Mouse (Mus musculus): ENCODE data around the gene A930033H14Rik.
A peak's percentile ranks its signal among the peaks of the same experiment; 100 is the strongest.

A930033H14Rik gene

GRCm38 (mm10) chr10:69212542-69213440, at the start of gene A930033H14Rik:
TSS of gene A930033H14Rik (minus strand) at chr10:69213098.
- DNase-seq = peak; percentile 89

- DNase-seq = peak; percentile 65
These were observed 47.0 kb upstream of the A930033H14Rik start for GRCm38 (mm10) chr10:69259929-69260328.

DNA sequence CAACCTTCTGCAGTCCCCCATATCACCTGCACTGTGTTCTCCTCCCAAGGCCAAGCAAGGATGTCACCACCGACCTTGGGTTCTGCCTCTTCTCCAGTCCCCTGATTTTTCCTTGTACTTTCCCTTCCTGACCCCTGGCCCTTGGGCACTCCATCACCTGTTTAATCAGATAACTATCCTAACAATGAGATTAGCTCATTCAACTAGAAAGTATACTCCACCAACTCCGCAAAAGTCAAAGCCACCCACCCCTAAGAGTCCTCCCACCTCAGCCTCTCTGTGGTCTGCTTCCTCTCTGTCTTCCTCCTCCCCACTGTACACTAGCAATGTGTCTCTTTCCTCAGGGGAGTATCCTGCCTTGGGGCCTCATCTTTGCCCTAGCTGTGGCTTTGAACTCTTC, 46.3 kb upstream of the A930033H14Rik start:
- DNase-seq = no peak

- DNase-seq = peak; percentile 84
These were observed 45.7 kb upstream of the A930033H14Rik start for GRCm38 (mm10) chr10:69258588-69258987.

DNA sequence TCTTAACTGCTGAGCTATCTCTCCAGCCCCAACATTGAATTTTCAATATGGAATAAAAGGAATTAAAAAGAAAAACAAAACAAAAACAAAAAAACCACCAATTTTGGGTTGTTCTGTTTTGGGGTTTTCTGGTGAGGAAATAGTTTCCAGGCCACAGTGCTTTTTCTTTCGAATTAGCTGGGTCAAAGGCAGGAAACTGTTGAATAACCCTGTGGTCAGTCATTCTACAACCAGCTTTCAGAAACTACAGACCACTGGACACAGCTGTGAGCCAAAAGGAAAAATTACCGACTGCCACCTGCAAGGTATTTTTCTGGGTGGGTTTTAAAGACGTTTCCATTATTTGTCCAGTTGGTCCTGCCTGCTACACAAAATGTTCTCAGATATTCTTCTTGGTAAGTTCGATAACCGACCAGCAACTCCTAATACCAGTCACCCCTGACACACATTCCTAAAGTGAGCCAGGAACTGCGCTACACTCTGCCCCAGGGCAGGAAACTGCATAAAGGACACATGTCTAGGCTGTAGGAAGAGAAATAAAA, 44.8 kb upstream of the A930033H14Rik start:
- DNase-seq = no peak

DNA sequence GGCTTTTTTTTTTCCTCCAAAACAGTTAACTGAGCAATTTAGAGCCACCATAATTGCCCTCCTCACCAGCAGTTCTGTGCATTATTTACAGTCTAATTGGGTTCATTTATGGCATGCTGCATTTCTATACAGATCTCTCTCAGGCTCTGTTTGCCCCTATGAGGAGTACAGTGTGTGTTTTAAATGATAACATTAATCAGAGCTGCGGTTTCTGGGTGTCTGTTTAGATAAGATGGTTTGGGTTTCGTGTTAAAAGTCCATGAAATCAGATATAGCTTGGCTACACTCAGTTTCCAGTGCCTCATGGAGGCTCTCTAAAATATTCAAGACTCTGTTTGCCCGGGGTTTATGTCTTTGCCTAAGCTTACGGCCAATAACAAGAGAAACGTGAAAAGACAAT, 42.7 kb upstream of the A930033H14Rik start:
- no peak for DNase-seq

GRCm38 (mm10) chr10:69254390-69254847, 41.5 kb upstream of the A930033H14Rik start:
- DNase-seq = peak; percentile 93

GRCm38 (mm10) chr10:69253686-69254080, 40.8 kb upstream of the A930033H14Rik start:
- no peak for DNase-seq

DNA sequence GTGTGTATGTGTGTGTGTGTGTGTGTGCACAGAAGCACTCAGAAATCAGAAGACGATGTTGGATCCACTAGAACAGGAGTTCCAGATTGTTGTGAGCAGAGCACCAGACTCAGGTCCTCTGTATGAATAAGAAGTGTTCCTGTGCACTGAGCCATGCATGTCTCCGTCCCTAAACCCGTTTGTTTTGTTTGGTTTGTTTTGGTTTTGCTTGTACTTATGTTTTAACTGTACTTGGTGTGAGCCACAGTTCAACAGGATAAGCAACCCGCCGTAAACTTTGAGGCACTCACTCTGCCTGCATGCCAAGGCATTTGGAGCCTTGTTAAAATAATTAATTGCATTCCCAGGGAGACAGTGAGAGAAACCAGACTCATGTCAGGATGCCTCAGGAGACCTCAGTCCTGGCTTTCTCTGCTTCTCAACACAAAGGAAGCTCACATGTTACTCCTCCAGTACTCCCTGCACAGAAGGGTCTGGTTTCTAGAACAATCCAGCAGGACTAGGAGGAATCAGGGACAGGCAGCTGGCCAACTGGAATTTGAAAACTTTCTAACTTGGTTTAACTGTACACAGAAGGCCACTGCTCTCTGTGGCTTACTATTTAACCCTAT, 40.3 kb upstream of the A930033H14Rik start:
- DNase-seq = peak; percentile 80

- no peak for DNase-seq
These were observed 39.5 kb upstream of the A930033H14Rik start for GRCm38 (mm10) chr10:69252112-69253074.

DNA sequence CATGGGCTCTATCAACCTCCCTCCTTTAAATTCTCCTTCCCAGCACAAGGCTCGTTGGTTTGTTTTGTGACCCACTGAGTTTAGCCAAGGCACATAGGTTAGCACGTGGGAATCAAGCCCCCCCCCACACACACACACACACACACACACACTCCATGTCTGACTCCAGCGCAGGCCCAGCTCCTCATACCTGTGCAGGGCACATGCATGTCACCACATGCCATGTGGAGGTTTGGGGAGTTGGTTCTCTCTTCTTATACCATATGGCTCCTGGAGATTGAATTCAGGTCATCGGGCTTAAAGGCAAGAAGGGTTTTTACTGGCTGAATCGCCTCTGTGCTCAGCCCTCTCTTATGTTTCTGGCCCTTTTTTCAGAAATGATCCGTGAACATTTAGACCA, 38.4 kb upstream of the A930033H14Rik start:
- no peak for DNase-seq

GRCm38 (mm10) chr10:69248261-69249160, 35.6 kb upstream of the A930033H14Rik start:
- DNase-seq = peak; percentile 64

DNA sequence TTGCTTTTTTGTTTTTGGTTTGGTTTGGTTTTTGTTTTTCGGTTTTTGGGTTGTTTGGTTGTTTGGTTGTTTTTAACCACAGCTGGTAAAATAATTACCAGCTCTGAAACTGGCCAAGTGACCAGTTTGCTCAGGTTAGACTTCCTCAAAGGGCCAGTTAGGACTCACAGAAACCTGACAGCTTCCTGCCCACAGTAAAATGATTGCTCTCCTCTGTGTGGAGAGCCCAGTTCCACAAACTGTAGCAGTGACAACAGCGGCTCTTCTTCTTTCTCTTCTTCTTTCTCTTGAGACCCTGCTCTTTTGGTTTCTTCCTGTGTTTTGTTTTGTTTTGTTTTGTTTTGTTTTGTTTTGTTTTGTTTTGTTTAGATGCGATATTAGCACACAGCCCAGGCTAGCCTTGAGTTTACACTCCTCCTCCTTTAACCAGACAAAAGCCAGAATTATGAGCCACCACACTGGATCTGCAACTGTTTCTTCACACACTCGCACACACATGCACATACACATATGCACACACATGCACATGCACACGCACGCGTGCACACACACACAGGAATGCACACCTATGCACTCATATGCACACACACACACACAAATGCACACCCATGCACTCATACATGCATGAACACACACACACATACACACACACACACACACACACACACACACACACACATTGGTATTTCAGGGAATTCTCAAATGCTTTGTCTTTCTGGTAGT, 34.6 kb upstream of the A930033H14Rik start:
- no peak for DNase-seq

GRCm38 (mm10) chr10:69246762-69247161, 33.9 kb upstream of the A930033H14Rik start:
- DNase-seq = no peak

DNA sequence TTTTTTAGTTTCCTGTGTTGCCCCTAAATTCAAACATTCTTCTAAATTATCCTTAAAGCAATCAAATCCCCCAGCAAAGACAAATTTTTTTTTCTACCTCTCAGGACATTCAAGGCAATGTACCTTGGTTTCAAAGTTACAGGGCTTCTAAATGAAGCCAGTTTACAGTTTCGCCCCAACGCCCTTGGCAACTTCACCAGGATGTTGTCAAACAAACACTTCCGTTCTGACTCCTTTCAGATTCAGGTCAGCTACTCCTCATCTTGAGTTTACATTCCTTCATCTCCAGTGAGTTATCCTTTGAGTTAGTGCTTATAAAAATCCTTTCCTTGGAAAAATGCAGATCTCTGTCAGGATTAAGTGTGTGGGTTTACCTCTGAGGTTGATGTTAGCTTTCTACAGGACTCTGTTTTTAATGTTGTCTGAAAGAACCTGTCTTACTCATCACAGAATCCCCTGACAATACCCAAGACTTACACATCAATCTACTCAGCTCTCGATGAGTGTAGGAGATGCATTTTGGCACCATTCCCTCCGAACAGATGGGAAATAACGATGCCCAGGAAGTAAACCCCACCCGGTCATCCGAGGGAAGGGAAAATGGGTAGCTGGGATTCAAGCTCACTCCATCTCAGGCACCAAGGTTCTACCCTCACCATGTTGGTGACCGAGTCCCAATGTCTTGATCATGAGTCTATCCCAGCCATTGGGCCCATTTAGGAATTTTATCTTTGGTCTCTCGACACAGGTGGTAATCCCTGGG, 33.2 kb upstream of the A930033H14Rik start:
- peak; percentile 47 for DNase-seq

DNA sequence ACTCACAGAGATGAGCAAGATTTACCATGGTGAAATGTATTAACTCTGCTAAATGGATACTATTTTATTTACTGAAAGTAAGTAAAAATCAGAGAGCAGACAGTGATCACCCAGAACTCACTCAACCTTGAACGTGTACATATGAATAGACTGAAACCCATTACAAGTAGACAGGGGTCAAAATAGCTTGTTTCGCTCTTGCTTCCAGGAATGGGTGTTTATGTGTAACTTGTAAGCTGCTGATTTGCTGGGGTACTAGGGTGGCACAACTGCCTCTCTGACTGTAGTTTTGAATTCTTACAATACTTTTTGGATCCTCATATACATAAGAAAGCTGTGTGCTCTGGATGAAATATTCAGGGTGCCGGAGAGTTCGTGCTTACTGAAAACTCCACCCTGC, 32.3 kb upstream of the A930033H14Rik start:
- DNase-seq = no peak

DNA sequence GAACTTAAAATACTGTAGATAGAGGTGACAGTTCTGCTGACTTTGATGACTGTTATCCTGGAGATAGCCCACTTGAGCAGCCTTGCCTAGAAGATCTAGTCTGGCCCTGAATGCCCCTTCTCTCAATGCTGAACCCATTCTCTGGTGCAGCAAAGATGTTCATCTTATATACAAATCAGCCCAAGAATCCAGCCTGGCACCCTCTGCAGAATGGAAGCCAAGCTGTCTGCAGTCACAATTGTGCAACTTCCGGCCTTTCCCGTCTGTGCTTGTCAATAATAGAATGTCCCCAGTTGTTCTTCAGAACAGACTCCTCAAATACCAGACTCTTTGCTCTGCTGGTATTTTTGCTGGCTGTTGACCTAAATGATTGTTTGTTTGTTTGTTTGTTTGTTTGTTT, 27.6 kb upstream of the A930033H14Rik start:
- DNase-seq = no peak

GRCm38 (mm10) chr10:69238311-69238710, 25.4 kb upstream of the A930033H14Rik start:
- no peak for DNase-seq

- DNase-seq = no peak
These were observed 24.9 kb upstream of the A930033H14Rik start for GRCm38 (mm10) chr10:69237781-69238180.

GRCm38 (mm10) chr10:69237185-69237584, 24.3 kb upstream of the A930033H14Rik start:
- DNase-seq = no peak

Measured in kidney, postnatal 14 days (tissue).